Mouse (Mus musculus) stomach, postnatal 0 days (tissue): ENCODE results near the gene Nsun2. TPM values are rescaled to one million over a fixed set of nuclear protein-coding genes. Genes with fewer than 3 reads are reported as not detected.

Experiments
- ATAC-seq: fragments of 200-750 bp; cut with Nextera tagmentation; 2 replicates; pipeline ENCODE4 v1.8.0; 2017; ENCODE audit not compliant: low FRiP score, low TSS enrichment
- DNase-seq: peaks from one replicate; pipeline ENCODE4 v3.0.0-alpha.2; 2016; ENCODE audit warnings: low spot score
- H3K27ac ChIP-seq: fragments of 300-500 bp; sonication (generic); replicated peaks from 2 replicates; pipeline ENCODE4 v1.5.1; 2014; ENCODE audit warnings: mild to moderate bottlenecking, control low read depth
- H3K27me3 ChIP-seq: fragments of 300-500 bp; sonication (generic); 2 replicates; pipeline ENCODE4 v1.6.1; 2014; ENCODE audit warnings: low read length; ENCODE audit not compliant: control insufficient read depth, insufficient read depth
- H3K36me3 ChIP-seq: fragments of 300-500 bp; sonication (generic); 2 replicates; pipeline ENCODE4 v1.6.1; 2014; ENCODE audit warnings: low read length, mixed read lengths; ENCODE audit not compliant: control insufficient read depth, insufficient read depth
- H3K4me1 ChIP-seq: fragments of 300-500 bp; sonication (generic); replicated peaks from 2 replicates; pipeline ENCODE4 v1.6.1; 2014; ENCODE audit warnings: antibody characterized with exemption; ENCODE audit not compliant: control insufficient read depth, insufficient read depth
- H3K4me2 ChIP-seq: fragments of 300-500 bp; sonication (generic); replicated peaks from 2 replicates; pipeline ENCODE4 v1.6.1; 2014; ENCODE audit warnings: low read depth, mild to moderate bottlenecking, control low read depth, moderate library complexity
- H3K4me3 ChIP-seq: fragments of 300-500 bp; sonication (generic); 2 replicates; pipeline ENCODE4 v1.5.1; 2014; ENCODE audit warnings: low read depth, low read length, control low read depth
- H3K9ac ChIP-seq: fragments of 300-500 bp; sonication (generic); 2 replicates; pipeline ENCODE4 v1.6.1; 2014; ENCODE audit warnings: mild to moderate bottlenecking, low read length, control low read depth, mixed read lengths
- H3K9me3 ChIP-seq: fragments of 300-500 bp; sonication (generic); 2 replicates; pipeline ENCODE4 v1.6.1; 2016; ENCODE audit warnings: low read length; ENCODE audit not compliant: control insufficient read depth
- CTCF ChIP-seq: IDR thresholded peaks from 2 replicates; pipeline ENCODE4 v1.5.1; 2016; ENCODE audit warnings: antibody characterized with exemption, low read depth, mild to moderate bottlenecking, moderate library complexity
- EP300 ChIP-seq: optimal IDR thresholded peaks from 2 replicates; pipeline ENCODE3; 2016; ENCODE audit warnings: antibody characterized with exemption
- WGBS: fragments of 180-500 bp; shearing (Covaris S2); extraction: QIAGEN DNeasy Blood & Tissue Kit; methylation state at CpG from one replicate; pipeline ENCODE4 v1.1.7; 2014; 5-methylcytosine and 5-hydroxymethylcytosine counted together
- polyA plus RNA-seq: library from polyadenylated mRNA; unstranded; fragments of >200 nt; fragmentation: Nextera tagmentation; extraction: Ambion mirVana; gene quantifications from 2 replicates; pipeline ENCODE4 v1.2.1, GENCODE M21; 2015

The Nsun2 gene
- polyA plus RNA-seq, 1 experiment from 2014 or later: 68.6 TPM

DNA sequence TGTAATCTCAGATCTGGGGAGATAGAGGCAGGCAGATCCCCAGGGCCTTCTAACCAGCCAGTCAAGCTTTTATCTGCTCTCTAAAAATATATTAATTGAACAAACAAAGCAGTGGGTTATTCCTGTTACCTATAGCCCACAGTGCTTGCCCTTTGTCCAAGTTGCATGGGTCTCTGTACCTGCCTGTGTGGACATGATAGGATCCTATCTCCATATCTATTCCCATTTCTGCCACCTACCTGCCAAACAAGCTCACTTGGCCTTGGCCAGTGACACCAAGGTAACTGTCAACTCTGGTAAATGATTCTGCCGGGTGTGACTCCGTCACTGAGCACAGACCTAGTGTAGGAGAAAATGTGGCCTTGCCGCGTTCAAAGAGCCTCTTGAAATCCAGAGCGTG is 57.8 kb downstream of the Nsun2 start:
- no peak for DNase-seq
- TF ChIP-seq EP300 (no peak), CTCF (no peak)
- ATAC-seq: no peak
- Histone ChIP-seq H3K4me3 (no peak overlapping the region), H3K9me3 (no peaks in the 10 kb centered on the region), H3K27me3 (no peaks in the 10 kb centered on the region), H3K4me2 (no peak overlapping the region), H3K4me1 (no peaks in the 10 kb centered on the region), H3K36me3 (no peaks in the 10 kb centered on the region), H3K27ac (no peak overlapping the region), H3K9ac (no peak overlapping the region)
- WGBS: 79% methylated on average over 5 of the region's 5 CpGs

DNA sequence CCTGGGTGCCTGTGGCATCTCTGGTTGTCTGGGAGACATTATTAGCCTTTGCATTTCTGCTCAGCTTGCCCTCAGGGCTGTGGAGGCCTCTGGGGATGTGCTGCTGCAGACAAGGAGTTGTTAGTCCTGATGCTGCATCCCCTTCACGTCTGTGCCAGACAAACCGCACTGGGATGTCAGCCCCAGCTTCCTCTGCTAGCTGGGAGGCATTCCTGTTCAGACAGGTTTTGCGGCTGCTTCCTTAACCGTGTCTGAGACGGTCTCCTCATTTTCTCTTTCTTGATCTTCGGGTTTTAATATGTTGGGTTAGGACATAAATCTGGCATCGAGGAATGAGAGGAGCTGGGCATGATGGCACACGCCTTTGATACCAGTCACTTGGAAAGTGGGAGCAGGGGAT is 58.7 kb downstream of the Nsun2 start:
- Histone ChIP-seq H3K36me3 (no peaks in the 10 kb centered on the region), H3K27me3 (no peaks in the 10 kb centered on the region), H3K27ac (peak overlapping the region; percentile 49; the same call in 1 of the 2 replicates), H3K4me1 (no peaks in the 10 kb centered on the region), H3K9ac (no peak overlapping the region), H3K9me3 (no peaks in the 10 kb centered on the region), H3K4me3 (no peak overlapping the region), H3K4me2 (no peak overlapping the region)
- WGBS: 72% methylated on average over 8 of the region's 8 CpGs
- DNase-seq (no peak), ATAC-seq (no peak)
- TF ChIP-seq EP300 (no peak), CTCF (no peak)

DNA sequence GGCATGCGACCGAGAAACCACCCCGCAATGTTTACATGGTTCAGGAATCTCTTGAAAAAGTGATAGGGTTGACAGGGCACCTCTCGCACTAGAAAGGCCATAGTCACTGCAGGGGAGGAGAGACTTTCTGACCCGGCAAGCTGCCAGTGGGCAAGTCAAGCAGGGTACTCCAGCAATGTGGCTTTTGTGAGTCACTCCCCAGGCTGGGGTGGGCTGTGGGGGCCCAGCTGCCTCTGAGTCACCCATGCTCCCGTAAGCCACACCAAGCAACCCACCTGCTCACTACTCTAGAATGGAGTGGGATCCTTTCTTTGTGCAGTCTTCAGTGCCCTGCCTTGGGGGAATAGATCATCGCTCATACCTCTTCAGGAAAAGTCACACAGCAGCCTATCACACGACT is 59.9 kb downstream of the Nsun2 start:
- DNase-seq (no peak), ATAC-seq (no peak)
- H3K9ac ChIP-seq: no peak overlapping the region
- H3K4me1 ChIP-seq: no peaks in the 10 kb centered on the region
- 49% methylated on average over 8 of the region's 8 CpGs for WGBS
- no peaks in the 10 kb centered on the region for H3K36me3 ChIP-seq
- 0 out of 2 replicates have a peak overlapping the region, but pooled peaks have one; percentile 24 for H3K27ac ChIP-seq
- no peak for TF ChIP-seq EP300
- TF ChIP-seq CTCF: no peak
- H3K27me3 ChIP-seq: no peaks in the 10 kb centered on the region
- no peak overlapping the region for H3K4me2 ChIP-seq
- H3K9me3 ChIP-seq: no peaks in the 10 kb centered on the region
- no peak overlapping the region for H3K4me3 ChIP-seq

DNA sequence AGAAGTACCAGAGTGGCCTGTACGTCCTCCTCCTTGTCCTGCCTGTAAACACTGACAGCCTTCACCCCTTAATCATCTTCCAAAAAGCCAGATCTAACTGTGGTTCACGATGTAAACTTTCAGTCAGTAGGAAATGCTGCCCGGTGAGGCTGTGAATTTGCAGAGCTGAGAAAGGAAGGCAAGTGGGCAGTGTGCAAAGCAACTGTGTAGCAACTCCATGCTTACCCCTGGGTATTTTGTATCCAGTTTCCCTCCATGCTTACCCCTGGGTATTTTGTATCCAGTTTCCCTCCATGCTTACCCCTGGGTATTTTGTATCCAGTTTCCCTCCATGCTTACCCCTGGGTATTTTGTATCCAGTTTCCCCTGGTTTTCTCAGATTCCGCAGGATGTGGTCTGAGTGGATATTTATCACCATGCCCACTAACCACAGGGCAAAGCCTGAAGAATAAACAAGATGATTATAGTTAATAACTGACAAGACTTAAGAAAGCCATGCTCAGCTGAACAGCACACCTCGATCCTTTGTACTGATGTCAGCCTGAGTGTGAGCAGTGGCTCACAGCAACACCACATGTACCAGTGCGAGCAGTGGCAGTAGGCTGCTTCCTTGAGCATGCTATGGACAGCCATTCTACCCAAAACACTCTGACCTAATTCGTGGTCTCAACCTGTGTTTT is 61.2 kb downstream of the Nsun2 start:
- TF ChIP-seq CTCF (no peak), EP300 (no peak)
- WGBS: 75% methylated on average over 7 of the region's 7 CpGs
- Histone ChIP-seq H3K9me3 (no peaks in the 10 kb centered on the region), H3K4me2 (no peak overlapping the region), H3K9ac (no peak overlapping the region), H3K4me1 (no peaks in the 10 kb centered on the region), H3K4me3 (no peak overlapping the region), H3K36me3 (no peaks in the 10 kb centered on the region), H3K27me3 (no peaks in the 10 kb centered on the region), H3K27ac (no peak overlapping the region)
- no peak for ATAC-seq
- DNase-seq: no peak

DNA sequence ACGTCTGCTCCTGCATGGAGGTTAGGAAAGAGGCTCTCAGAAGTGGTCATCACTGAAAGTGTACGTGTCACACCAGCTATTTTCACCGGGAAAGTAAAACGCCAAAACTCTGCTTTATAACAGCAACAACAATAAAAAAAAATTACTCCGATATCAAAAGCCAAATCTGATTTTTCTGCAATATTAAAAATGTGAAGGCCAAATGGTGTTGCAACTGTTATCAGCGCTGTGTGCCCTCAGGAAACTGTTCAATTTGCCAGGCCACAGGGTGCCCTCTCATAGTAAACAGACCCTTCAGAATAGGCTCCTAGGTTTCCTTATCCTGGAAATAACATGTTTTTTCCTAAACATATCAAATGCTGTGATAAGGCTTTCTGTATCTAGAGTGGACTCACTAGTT is 62.4 kb downstream of the Nsun2 start:
- Histone ChIP-seq H3K36me3 (no peaks in the 10 kb centered on the region), H3K27ac (no peak overlapping the region), H3K27me3 (no peaks in the 10 kb centered on the region), H3K4me3 (no peak overlapping the region), H3K4me1 (no peaks in the 10 kb centered on the region), H3K9ac (no peak overlapping the region), H3K9me3 (no peaks in the 10 kb centered on the region), H3K4me2 (no peak overlapping the region)
- no peak for ATAC-seq
- 87% methylated on average over 6 of the region's 6 CpGs for WGBS
- TF ChIP-seq CTCF (no peak), EP300 (no peak)
- DNase-seq: no peak

DNA sequence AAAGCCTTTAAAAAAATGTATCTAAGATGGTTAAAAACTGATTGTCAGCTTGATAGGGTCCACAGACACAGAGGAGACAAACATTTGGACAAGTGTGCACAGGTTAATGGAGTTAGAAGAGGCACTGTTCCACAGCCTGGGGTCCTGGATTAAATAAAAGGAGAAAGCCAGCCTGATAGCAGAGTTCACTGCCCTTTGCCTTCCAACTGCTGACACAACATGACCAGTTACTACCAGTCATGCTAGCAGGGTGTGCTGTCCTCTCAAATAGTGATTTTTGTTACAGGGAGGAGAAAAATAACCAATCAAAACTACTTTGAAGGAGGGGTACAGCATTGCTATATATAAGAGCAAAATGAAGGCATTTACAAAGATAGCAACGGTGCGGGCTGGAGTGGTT is 63.0 kb downstream of the Nsun2 start:
- Histone ChIP-seq H3K4me3 (no peak overlapping the region), H3K9ac (no peak overlapping the region), H3K4me2 (no peak overlapping the region), H3K27ac (no peak overlapping the region), H3K9me3 (no peaks in the 10 kb centered on the region), H3K4me1 (no peaks in the 10 kb centered on the region), H3K27me3 (no peaks in the 10 kb centered on the region), H3K36me3 (no peaks in the 10 kb centered on the region)
- TF ChIP-seq EP300: no peak
- TF ChIP-seq CTCF: no peak
- ATAC-seq (no peak), DNase-seq (no peak)
- 93% methylated on average over 2 of the region's 2 CpGs for WGBS
